Mouse (Mus musculus) left cerebral cortex, adult 8-10 months (tissue): ENCODE measurements around the gene Dlx3. TPM values are rescaled to one million over a fixed set of nuclear protein-coding genes. Genes with fewer than 3 reads are reported as not detected.

Source experiments
- DNase-seq, 2 experiments: peaks; one replicate each; pipeline ENCODE4 v3.0.0; 2022; ENCODE audit warnings: low spot score in 2 of 2
- total RNA-seq, 4 experiments: library from RNA; stranded (reverse); gene quantifications; 2 replicates each; pipeline ENCODE4 v1.2.4; 2022

Dlx3 gene
- under 1 TPM in 1 of 4 experiments, not detected in 3; 0.14 TPM for total RNA-seq

DNA sequence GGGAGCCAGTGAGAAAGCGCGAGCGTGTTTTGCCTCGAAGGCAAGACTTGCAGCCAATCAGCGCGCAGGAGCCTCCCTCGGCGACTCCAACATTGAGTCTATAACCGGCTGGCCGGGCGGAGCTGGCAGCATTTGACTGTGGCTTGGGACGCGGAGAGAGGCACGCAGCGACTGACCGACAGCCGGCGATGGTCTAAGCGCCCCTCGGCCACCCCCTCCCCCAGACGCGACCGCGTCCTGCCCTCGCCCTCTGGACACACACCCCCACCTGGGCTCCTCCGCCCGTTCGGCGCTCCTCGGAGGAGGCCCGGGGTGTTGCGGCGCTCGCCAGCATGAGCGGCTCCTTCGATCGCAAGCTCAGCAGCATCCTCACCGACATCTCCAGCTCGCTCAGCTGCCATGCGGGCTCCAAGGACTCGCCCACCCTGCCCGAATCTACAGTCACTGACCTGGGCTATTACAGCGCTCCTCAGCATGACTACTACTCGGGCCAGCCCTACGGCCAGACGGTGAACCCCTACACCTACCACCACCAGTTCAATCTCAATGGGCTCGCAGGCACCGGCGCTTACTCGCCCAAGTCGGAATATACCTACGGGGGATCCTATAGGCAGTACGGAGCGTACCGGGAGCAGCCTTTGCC, at the start of gene Dlx3:
Dlx3 (plus strand) TSS at position 130 of the 643 bp plus-strand sequence.
- no peak for DNase-seq

DNA sequence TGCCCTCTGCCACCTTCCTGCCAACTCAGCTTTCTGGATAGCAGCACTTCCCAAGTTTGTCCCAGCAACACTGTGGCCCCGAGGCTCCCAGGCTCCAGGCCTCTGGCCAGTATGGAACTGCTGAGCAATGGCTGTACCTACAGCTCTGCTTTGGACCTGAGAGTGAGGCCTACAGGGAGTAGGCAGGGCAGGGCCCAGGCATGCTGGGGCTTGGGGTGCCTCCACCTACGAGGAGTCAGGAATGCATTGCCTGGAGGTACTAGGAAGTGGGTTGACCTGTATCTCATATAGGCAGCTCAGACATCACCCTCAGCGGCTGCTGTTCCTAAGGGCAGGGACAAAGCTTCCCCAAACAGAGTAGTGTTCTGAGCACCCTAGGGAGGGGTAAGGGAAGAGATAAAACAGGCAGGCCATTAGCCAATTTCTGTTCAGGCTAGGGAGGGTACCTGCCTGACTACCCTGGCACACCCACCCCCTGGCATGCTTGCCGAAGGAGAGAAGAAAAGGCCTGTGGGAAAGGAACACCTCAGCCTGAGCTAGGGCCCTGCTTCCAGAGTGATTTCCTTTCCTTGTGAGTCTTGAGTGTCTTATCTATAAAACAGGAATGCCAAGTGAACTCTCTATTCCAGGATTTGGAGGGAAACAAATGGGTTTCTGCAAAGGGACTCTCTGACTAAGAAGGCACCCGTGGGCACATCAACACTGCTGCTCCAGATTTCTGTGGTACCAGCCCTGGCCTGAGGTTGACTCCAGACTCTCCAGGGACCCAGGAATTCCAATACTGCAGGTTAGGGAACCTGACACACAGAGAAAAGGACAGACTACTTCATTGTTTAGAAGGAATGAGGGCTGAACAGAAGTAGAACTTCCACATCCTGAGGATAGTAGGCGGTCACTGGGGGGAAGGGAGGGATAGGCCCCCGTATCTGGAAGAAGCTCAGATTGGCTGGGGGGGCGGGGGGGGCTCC, 49.5 kb upstream of the Dlx3 start:
- DNase-seq = no peak

DNA sequence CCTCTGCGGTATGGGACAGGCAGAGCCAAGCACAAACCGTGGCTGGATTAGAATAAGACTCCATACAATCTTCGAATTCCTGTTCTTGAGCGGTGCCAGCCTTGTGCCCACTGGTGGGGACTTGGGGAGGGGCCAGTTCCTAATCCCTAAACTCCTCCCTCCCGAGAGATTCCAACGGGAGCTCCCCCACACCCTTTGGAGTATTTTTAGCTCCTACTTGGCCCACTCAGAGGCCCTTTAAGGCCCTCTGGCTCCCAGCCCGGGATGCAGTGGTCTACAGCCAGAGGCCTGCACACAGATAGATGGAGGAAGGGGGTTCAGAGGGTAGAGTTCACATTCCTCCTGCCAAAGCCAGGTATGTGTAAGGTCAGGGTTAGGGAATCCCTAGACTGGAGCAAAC, 48.7 kb upstream of the Dlx3 start:
- no peak for DNase-seq

DNA sequence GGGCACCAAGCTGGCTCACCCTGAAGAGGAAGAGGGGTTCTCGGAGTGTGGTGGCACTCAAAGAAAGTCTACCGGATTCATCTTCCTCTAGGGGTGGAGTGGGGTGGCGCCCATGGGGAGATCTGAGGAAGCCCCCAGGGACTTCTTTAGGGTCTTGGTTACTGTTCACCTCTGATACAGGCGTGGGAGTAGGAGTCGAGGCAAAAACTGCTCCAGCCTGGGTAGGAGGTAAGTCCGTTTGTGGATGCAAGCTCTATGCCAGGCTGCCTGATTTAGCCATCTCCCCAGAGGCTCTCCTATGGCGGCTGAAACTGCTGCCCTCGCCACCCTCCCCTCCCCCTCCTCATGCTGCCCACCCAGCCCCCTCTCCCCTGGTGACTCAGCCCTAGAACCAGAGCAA, 47.8 kb upstream of the Dlx3 start:
- DNase-seq = no peak

DNA sequence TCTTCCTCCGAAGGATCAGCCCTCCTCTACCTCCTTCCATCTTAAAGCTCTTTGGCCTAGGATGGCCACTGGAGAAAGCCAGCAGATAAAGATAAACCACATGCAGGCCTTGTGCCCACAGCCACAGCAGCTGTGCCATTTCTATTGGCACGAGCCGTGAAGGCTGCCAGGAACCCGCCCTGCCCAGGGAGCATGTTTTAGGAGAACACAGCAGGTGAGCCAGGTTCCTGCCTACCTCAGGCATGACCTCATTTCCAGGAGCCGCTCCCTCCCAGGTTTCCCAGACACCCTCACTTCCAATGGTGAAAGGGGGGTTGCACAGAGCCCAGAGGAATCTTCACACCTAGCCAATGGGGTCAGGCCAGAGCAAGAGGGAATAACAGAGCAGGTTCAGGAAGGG, 47.1 kb upstream of the Dlx3 start:
- DNase-seq = no peak

DNA sequence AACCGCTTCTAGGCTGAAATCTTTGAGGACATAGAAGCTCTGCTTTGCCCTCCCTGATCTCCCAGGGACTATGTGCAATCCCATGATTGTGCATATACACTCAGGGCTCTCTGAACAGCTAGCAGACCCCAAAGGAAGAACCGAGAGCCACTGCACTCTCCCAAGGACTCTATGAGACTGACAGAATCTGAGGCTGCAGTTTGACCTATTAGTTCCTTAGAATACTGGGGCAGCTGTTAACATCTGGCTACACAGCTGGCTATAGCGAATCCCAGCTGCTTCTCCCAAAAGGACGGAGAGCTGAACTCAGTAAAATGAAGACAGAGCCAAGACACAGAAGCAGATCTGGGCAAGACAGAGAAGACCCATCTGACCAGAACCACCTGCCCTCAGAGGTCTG, 46.1 kb upstream of the Dlx3 start:
- DNase-seq = no peak

DNA sequence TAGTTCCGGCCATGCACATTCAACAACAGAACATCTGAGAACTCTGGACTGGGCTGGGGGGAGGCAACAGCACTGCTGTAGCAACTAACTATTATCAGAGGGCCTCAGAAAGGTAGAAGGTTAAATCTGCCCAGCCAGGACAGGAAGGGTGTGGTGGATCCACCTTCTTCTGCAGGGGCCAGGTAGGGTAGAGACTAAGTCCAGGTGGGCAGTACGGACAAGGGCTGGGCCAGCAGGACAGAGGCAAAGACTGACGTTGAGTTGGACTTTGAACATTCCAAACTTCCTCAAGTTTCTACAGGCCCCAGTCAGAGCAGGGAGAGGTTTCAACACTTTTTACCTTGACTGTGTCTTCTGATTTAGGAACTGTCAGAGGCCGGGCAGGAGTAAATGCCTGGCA, 45.2 kb upstream of the Dlx3 start:
- no peak for DNase-seq

DNA sequence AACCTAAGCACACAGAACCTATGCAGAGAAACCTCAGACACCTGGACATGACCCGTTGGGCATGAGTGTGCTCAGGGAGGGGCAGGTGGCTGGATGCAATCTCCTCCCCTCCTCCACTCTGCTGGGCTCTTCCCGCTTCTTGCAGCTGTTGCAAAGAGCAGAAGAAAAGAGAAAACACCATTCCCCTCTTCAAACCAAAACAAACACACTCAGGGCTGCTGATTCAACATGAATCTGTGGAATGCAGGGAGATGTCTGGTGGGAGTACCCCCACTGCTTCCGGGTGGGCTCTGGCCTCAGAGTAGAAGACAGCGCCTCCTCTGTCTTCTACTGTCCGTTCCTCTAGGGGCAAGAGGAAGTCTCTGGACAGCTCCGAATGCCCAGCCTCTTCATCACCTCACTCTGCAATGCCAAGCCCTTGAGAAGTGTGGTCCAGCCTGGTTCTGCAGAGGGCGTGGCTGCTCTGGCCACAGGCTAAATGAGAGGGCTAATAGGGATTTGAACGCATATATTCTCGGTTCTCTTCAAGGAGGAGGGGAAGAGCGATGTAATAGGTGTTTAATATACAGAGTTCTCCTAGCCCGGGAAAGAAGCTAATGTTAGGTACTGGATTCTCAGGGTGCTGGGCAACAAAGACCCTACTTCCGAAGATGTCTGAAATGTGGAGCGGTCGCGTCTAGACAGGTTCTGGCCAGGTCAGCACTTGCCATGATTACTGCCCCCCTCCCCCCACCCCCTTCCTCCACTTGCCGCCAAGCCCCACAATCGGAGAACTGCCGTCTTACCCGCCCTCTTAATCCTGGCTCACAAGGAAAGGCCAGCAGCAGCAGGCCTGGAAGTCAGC, 44.5 kb upstream of the Dlx3 start:
- no peak for DNase-seq

DNA sequence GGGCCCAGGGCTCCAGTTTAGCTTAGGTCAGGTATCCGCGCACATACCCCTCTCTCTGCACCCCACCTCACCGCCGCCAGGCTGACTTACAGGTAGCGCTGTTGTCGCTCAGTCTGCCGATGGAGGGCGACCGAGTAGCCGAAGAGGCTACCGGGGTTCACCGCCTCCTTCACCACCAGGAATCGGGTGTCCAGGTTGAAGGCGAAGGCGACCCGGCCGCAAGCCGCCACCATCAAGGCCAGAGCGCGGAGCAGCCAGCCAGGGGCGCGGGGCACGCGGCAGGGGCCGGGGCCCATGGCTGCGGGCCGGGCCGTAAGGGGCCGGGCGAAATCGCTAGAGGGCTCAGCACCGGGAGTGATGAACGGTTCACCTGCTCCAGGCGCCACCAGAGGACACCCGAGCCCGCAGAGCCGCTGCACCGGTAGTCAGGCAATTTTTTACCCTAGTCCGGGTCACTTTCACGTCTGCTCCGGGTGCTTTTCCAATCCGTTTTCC, 43.8 kb upstream of the Dlx3 start:
- DNase-seq = no peak

DNA sequence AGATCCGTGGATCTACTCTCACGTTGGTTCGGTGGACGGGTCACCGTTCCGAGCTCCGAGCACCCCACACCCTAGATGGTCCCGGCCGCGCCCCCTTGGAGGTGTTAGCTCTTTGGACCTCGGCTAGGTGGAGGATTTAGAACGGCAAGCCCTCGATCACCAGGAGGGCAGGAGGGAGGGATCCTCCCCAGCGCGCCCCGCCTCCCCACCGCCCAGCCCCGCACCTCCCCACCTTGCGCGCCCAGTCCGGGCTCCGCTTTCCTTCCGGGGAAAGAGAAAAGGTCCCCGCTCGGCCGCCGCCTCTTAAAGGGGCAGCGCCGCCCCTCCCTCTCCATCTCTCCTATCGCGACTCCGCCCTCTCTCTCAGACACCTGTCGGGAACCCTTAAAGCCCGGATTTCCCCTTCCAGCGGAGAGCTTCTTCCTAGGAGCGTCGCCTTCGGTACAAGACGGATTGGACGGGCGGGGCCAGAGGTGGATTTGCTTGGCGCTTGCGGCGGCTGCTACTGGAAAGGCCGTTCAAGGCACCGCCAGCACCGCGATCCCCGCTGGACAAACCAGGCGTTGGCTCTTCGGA, 43.3 kb upstream of the Dlx3 start, which contains the start of gene Itga3:
Itga3 (minus strand) TSS at position 266 of the 576 bp plus-strand sequence.
- peak; percentile 46 to 49 for DNase-seq

DNA sequence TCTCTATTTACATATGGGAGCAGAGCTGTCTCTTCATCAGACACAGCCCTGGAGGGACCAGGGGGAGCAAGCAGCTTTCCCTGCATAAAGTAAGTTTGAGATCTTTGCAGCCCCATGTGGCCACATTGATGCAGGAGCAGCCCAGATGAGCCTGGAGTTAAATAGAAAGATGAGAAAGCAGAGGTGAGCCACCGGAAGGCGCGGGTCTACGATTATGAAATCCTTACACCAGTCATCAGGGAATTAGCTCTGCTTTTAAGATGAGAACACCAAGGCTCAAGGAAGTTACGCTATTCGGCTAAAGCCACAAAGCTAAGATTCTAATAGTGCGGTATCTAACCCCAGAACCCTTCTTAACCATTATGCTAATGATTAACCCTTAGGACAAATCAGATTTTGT, 42.0 kb upstream of the Dlx3 start:
- no peak for DNase-seq

DNA sequence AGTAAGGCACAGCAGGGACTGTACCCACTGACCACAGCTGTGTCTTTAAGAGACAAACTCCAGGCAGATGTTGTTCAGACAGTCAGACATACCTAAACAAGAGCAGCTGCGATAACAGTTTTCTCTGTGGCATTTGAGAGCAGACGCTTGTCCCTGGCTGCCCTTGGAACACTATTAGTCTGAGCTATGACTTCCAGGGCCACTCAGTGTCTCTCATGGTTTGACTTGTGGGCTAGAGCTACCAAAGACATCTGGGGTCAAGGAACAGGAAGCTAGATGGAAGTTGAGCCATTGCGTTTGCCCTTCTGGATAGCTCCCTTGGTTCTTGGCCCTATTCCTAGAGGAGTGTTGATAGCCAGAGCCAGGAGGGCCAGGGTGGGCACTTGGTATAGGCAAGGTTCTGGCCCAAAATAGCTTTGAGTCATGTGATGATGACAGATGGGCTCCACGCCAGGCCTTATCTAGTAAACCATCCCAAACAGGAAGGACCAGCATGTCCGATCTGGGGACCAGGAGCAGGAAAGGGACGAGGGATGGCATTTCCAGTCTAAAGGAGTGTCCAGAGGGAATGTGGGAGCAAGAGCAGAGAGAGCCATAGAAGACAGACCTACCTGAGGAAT, 40.6 kb upstream of the Dlx3 start:
- DNase-seq = no peak

DNA sequence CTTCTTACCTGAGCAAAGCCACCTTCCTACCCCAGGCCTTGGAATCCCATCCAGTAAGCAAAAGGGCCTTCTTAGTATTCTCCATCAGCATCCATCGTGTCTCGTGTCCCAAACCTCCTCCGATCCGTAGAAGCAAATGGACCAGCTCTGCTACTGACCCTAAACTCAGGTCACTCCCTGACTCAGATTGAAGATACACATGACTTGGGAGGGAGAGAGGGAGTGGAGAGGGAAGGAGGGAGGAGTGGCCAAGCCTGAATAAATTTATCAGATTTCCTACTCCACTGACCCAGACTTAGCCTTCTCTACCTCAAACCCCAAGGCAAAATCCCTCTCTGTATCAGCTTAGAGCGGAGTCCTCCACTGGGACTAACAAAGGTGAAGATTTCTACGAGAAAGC, 39.1 kb upstream of the Dlx3 start:
- no peak for DNase-seq

DNA sequence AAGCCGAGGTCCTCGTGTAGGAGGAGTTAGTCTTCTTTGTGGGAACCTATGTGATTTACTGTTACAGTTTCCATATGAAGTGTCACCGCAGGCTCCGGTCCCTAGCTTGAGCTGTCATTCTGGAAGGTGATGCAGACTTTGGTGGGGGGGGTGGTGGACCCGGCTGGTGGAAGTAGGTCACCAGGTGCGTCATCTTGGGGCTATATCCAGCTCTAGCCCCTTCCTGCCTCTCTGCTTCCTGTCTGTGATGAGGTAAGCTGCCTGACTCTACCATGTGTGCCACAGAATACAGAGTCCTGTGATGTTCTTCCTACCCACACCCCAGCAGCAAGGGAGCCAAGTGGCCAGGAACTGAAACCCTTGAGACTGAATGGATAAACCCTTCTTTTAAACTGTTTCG, 37.0 kb upstream of the Dlx3 start:
- DNase-seq = no peak

DNA sequence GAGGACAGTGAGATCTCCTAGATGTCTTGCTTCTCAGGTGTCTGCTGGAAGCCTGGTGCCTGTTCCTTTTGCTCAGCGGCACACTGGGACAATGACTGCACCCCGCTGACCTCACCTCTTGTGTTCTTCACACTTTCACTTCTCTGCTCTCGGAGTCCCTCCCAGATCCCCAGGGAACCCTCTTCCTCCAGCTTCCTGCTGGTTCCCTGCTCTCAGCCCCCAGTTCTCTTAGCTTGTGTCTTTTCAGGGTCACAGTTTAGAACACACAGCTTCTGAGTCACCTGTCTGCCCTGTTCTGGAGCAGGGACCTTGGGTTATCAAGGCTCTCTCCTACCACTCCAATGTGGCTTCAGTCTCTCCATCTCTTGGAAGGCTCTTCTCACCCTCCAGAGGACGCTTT, 35.7 kb upstream of the Dlx3 start:
- DNase-seq = no peak

DNA sequence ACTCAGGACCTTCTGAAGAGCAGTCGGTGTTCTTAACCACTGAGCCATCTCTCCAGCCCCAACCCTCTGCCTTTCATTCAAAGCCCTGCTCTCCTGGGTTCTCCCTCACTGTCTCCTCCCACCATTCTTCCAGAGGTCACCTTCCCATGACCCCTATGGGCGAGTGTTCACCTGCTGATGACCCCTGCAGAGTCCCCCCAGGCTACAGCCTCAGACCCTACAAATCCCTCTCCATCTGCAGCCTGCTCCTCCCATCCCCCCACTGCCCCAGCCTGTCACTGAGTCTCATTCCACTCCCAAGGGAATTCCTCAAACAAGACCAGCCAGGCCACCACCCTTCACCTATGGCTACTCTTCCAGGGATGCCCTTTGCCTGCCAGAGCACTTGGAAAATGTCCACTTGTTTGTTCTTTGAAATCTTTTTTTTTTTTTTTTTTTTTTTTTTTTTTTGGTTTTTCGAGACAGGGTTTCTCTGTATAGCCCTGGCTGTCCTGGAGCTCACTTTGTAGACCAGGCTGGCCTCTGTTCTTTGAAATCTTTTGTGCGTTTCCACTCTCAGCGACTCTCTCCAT, 35.0 kb upstream of the Dlx3 start:
- DNase-seq = no peak

DNA sequence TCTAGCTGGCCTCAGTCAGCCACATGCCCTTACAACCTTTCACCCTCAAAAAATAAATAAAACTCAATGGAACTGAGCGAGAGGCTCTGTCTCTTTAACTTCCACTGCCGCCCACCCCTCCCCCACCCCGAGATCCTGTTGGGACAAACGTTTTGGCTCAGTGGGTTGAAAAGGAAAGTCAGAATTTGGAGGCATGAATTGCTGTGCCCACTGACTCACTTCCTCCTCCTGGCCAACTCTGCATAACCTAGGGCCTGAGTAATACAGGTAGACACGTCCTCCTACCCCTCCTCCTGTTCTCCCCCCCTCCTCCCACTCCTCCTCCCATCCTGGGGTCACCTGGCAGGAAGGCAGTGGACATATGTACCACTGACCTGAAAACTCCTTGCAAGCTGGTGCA, 34.2 kb upstream of the Dlx3 start:
- DNase-seq = no peak

DNA sequence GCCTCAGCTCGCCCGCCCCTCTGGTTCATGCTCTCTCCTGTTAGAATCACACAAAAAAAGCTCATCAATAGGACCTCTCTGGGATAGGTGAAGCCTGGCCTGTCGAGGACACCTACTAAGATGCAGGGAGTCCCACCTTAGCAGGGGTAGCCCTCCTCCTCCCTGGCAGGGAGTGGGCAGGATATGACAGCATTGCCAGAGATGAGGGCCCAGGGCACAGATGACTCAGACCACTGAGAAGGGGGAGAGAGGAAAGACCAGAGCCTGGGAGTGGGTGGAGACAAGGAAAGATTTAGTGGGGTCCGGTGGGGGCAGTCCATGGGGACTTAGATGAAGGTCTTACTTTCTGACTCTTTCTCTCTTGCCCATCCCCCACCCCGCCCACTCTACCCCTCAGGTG, 33.7 kb upstream of the Dlx3 start:
- no peak for DNase-seq

DNA sequence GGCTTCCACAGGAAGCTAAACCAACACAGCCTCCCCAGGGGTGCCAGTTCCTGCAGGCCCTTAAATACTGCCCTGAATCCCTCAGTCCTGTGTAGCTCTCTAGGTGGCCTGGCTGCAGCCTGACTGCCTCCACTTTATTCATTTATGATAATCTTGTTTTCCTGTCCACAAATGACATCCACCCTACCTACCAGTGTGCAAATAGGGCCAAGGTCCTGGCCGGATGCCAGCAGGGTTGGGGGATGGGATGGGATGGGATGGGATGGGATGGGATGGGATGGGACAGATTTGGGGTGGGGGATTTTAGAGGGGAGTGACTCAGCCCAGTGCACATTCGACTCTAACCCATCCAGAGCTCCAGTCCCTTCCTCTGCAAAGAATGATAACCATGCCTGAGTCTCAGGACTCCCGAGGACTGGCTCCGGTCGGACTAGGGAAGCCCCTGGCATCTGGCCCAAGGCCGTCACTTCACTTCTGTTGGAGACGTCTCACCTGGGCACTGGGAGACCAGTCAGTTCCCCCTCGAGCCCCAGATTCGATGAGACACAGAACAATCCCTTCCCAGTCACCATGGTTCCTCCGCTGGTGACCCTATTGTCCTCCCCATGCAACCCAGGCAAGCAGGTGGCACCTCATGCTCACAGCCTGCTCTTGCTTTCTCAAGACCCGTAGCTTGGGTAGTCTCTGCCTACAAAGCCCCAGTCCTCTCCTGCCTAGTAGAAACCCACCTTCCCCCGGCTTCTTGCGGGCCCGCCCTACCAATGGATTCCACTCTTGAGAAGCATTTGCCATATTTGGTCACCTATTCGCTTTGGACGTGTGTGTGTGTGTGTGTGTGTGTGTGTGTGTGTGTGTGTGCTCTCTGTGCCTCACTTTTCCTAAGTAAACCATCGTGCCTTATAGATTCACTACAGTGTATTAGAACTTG, 32.4 kb upstream of the Dlx3 start:
- DNase-seq = no peak
